Mouse (Mus musculus): ENCODE measurements around the gene Aoah. TPM values are rescaled to one million over a fixed set of nuclear protein-coding genes. Genes with fewer than 3 reads are reported as not detected.

Aoah gene
- polyA plus RNA-seq, 1 experiment, result 0.79 TPM

DNA sequence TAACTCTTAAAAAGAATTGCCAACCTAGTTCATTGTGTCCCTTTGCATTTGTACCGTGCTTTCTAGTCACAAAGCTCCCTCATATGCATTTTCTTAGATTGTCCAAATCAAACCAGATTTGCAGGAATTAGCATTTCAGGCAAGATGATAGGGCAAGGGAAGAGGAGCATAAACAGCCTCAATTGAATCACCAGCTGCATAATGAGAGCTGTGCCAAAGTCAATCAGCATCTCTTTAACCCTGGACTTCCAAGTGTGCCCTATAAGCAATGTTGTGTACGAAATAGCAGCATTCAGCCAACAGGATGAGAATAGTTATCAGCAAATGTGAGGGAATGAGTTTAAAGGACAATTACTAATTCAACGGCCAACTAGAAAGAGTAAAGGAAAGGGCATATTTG, 169.2 kb downstream of the Aoah start:
- H3K27ac ChIP-seq (ENCODE audit: insufficient read depth, low read length), result no peak overlapping the region
- H3K9me3 ChIP-seq (replicated peaks; ENCODE audit: control insufficient read depth, insufficient read depth, low read length, poor library complexity, severe bottlenecking), result no peaks in the 10 kb centered on the region
- H3K36me3 ChIP-seq (ENCODE audit: control insufficient read depth, insufficient read depth, low read length, poor library complexity, severe bottlenecking), result no peaks in the 10 kb centered on the region
- H3K4me3 ChIP-seq (ENCODE audit: low read depth, low read length), result no peak overlapping the region
- no peak for TF ChIP-seq EP300 (IDR thresholded peaks at IDR 0.05; ENCODE audit: insufficient read depth, low read depth, low read length)
- TF ChIP-seq POLR2A (IDR thresholded peaks at IDR 0.05; ENCODE audit: insufficient read depth, low read length), result no peak
- no peak for TF ChIP-seq CTCF (IDR thresholded peaks at IDR 0.05; ENCODE audit: low read depth, low read length)
- no peaks in the 10 kb centered on the region for H3K27me3 ChIP-seq (ENCODE audit: control insufficient read depth, insufficient read depth, low read length, poor library complexity, severe bottlenecking)
- no peak overlapping the region for H3K9ac ChIP-seq (ENCODE audit: low read depth, poor library complexity, severe bottlenecking)
- no peaks in the 10 kb centered on the region for H3K4me1 ChIP-seq (ENCODE audit: control insufficient read depth, insufficient read depth, low read length)

DNA sequence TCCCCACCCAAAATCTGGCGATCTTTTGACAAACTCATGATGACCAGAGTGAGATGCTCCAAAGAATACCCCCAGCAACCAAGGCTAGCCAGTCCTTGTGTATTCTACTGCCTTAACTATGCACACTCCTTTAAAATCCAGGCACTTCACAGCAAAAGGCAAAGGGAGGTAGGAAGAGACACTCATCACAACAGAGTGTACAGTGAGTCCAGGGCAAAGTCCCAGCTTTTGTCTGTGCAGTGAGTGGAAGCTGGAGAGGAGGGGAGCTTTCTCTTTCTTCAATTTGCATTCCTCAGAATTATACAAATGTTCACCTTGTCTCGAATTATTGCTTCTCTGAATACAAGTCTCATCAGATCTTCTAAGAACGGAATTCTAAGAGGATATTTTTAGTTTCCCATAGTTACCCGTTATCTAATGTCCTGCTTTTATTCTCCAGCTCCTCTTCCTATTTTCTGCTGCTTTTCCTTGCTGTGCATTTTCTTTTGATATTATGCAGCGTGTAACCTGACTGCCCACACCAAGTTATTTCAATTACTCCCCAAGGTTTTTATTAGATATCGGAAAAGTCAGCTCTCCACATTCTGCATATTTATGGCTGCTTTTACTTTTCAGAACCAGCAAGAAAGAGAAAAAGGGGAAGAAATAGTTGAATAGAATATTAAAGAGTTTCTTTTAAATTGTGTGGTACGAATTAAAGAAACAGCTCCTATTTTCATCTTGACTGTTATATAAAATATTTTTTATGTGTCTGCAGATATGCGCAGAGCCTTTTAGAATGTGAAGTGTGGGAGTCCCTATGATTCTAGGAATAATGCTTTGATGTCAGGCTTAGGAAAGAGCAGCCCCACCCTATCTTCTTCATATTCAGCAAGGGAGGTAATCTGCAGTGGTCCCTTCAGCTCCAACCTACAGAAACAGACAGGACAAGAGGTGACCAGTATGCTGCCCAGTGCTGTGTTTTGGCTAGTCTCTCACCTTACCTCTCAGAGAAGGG, 187.6 kb downstream of the Aoah start:
- no peaks in the 10 kb centered on the region for H3K36me3 ChIP-seq (ENCODE audit: control insufficient read depth, insufficient read depth, low read length, poor library complexity, severe bottlenecking)
- H3K4me1 ChIP-seq (ENCODE audit: control insufficient read depth, insufficient read depth, low read length), result peaks cover 3% of the 10 kb centered on the region
- no peaks in the 10 kb centered on the region for H3K9me3 ChIP-seq (replicated peaks; ENCODE audit: control insufficient read depth, insufficient read depth, low read length, poor library complexity, severe bottlenecking)
- no peak overlapping the region for H3K9ac ChIP-seq (ENCODE audit: low read depth, poor library complexity, severe bottlenecking)
- TF ChIP-seq POLR2A (IDR thresholded peaks at IDR 0.05; ENCODE audit: insufficient read depth, low read length) (no peak), EP300 (IDR thresholded peaks at IDR 0.05; ENCODE audit: insufficient read depth, low read depth, low read length) (no peak), CTCF (IDR thresholded peaks at IDR 0.05; ENCODE audit: low read depth, low read length) (no peak)
- no peak overlapping the region for H3K27ac ChIP-seq (ENCODE audit: insufficient read depth, low read length)
- no peaks in the 10 kb centered on the region for H3K27me3 ChIP-seq (ENCODE audit: control insufficient read depth, insufficient read depth, low read length, poor library complexity, severe bottlenecking)
- no peak overlapping the region for H3K4me3 ChIP-seq (ENCODE audit: low read depth, low read length)

DNA sequence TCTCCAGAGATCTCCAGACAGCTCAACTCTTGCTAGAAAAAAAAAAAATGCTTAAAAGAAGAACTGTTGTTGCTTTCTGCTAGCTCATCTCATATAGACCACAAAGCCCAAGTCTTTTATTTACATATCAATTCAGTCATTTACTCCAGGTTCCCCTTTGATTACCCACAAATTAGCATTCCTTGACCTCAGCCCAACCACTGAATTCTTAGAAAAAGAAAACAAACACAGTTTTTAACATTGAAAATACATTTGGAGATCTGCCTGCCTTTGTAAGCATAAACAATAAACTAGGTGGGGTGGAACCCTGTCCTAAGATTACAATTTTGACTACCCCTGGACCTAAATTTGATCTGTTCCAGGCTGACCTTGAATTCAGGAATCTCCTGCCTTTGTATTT, 191.6 kb downstream of the Aoah start:
- peaks cover 3% of the 10 kb centered on the region for H3K4me1 ChIP-seq (ENCODE audit: control insufficient read depth, insufficient read depth, low read length)
- H3K36me3 ChIP-seq (ENCODE audit: control insufficient read depth, insufficient read depth, low read length, poor library complexity, severe bottlenecking), result no peaks in the 10 kb centered on the region
- no peaks in the 10 kb centered on the region for H3K9me3 ChIP-seq (replicated peaks; ENCODE audit: control insufficient read depth, insufficient read depth, low read length, poor library complexity, severe bottlenecking)
- no peak for TF ChIP-seq EP300 (IDR thresholded peaks at IDR 0.05; ENCODE audit: insufficient read depth, low read depth, low read length)
- no peak for TF ChIP-seq CTCF (IDR thresholded peaks at IDR 0.05; ENCODE audit: low read depth, low read length)
- no peak for TF ChIP-seq POLR2A (IDR thresholded peaks at IDR 0.05; ENCODE audit: insufficient read depth, low read length)
- no peak overlapping the region for H3K9ac ChIP-seq (ENCODE audit: low read depth, poor library complexity, severe bottlenecking)
- H3K27me3 ChIP-seq (ENCODE audit: control insufficient read depth, insufficient read depth, low read length, poor library complexity, severe bottlenecking), result no peaks in the 10 kb centered on the region
- H3K4me3 ChIP-seq (ENCODE audit: low read depth, low read length), result no peak overlapping the region
- H3K27ac ChIP-seq (ENCODE audit: insufficient read depth, low read length), result peak overlapping the region; percentile 74

DNA sequence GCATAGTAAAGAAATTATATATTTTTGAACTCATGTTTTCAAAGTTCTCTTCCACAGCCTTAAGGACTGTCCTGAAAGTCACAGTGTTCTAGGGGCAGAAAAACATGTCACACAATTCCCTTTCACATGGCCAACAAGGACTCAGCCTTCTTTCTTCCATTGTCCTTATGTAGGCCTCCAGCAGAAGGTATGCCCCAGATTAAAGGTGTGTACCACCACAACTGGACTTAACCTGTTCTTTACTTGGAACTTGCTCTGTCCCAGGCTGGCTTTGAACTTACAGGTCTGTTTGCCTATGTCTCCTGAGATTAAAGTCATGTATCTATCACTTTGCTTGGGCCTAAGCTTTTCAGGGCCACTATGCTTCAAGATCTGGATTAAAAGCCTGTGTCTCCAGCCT, 192.0 kb downstream of the Aoah start:
- H3K4me3 ChIP-seq (ENCODE audit: low read depth, low read length), result no peak overlapping the region
- H3K9me3 ChIP-seq (replicated peaks; ENCODE audit: control insufficient read depth, insufficient read depth, low read length, poor library complexity, severe bottlenecking), result no peaks in the 10 kb centered on the region; the same call in 1 of the 2 replicates
- no peaks in the 10 kb centered on the region for H3K36me3 ChIP-seq (ENCODE audit: control insufficient read depth, insufficient read depth, low read length, poor library complexity, severe bottlenecking)
- H3K27ac ChIP-seq (ENCODE audit: insufficient read depth, low read length), result peak overlapping the region; percentile 74
- no peak for TF ChIP-seq CTCF (IDR thresholded peaks at IDR 0.05; ENCODE audit: low read depth, low read length)
- no peak for TF ChIP-seq EP300 (IDR thresholded peaks at IDR 0.05; ENCODE audit: insufficient read depth, low read depth, low read length)
- H3K27me3 ChIP-seq (ENCODE audit: control insufficient read depth, insufficient read depth, low read length, poor library complexity, severe bottlenecking), result no peaks in the 10 kb centered on the region
- peaks cover 3% of the 10 kb centered on the region for H3K4me1 ChIP-seq (ENCODE audit: control insufficient read depth, insufficient read depth, low read length)
- no peak overlapping the region for H3K9ac ChIP-seq (ENCODE audit: low read depth, poor library complexity, severe bottlenecking)

DNA sequence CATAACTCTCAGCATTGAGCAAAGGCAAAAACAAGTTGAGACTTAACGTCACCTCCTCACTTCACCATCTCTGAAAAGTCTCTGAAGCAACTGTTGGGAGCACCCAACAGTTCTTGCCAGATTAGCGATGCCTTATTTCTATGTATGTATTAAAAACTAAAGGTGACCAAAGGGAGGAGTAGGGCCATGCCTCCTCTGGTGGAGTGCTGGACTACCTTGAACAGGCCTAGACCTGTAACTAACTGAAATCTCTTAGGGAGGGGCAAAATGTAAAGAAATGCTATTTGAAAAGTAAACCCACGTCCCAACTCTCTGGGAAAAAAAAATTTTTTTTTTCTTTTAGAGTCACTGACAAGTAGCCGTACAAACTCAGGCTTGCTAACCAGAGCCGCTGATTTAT, 211.3 kb downstream of the Aoah start:
- no peak for TF ChIP-seq EP300 (IDR thresholded peaks at IDR 0.05; ENCODE audit: insufficient read depth, low read depth, low read length)
- TF ChIP-seq POLR2A (IDR thresholded peaks at IDR 0.05; ENCODE audit: insufficient read depth, low read length), result no peak
- no peak for TF ChIP-seq CTCF (IDR thresholded peaks at IDR 0.05; ENCODE audit: low read depth, low read length)
- no peak overlapping the region for H3K4me3 ChIP-seq (ENCODE audit: low read depth, low read length)
- no peaks in the 10 kb centered on the region for H3K27me3 ChIP-seq (ENCODE audit: control insufficient read depth, insufficient read depth, low read length, poor library complexity, severe bottlenecking)
- H3K9me3 ChIP-seq (replicated peaks; ENCODE audit: control insufficient read depth, insufficient read depth, low read length, poor library complexity, severe bottlenecking), result no peaks in the 10 kb centered on the region
- no peak overlapping the region for H3K27ac ChIP-seq (ENCODE audit: insufficient read depth, low read length)
- H3K36me3 ChIP-seq (ENCODE audit: control insufficient read depth, insufficient read depth, low read length, poor library complexity, severe bottlenecking), result no peaks in the 10 kb centered on the region
- no peaks in the 10 kb centered on the region for H3K4me1 ChIP-seq (ENCODE audit: control insufficient read depth, insufficient read depth, low read length)
- no peak overlapping the region for H3K9ac ChIP-seq (ENCODE audit: low read depth, poor library complexity, severe bottlenecking)

DNA sequence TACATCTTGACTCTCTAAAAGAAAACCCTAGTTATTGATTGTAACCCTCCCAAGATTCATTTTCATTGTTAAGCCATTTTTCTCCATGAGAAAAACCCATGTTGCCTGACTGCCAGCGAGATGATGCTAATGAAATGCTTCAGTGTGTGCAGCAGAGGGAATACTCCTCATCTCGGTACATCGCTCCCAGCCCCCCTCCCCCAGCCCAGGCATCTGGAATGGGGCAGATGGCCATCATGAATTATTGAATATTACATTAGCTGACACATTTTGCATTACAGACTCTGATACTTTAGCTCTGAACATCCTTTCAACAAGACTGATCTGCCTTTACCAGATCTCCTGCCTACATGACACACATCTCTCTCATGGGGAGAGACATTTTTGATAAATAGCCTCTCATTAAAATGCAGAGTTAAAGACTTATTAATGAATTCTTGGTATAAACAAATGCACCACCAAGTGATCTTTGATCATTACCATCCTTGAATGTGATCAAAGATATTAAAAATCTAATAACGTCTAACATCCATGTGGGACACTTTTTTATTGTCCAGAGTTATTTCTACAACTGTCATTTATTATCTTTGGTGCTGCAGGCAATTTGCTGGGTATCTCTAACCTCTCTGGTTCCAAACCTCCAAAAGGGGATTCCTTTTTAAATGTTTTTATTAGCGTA, 211.9 kb downstream of the Aoah start:
- Histone ChIP-seq H3K9ac (ENCODE audit: low read depth, poor library complexity, severe bottlenecking) (no peak overlapping the region), H3K27me3 (ENCODE audit: control insufficient read depth, insufficient read depth, low read length, poor library complexity, severe bottlenecking) (no peaks in the 10 kb centered on the region), H3K4me1 (ENCODE audit: control insufficient read depth, insufficient read depth, low read length) (no peaks in the 10 kb centered on the region), H3K36me3 (ENCODE audit: control insufficient read depth, insufficient read depth, low read length, poor library complexity, severe bottlenecking) (no peaks in the 10 kb centered on the region), H3K9me3 (replicated peaks; ENCODE audit: control insufficient read depth, insufficient read depth, low read length, poor library complexity, severe bottlenecking) (no peaks in the 10 kb centered on the region), H3K4me3 (ENCODE audit: low read depth, low read length) (no peak overlapping the region), H3K27ac (ENCODE audit: insufficient read depth, low read length) (no peak overlapping the region)
- TF ChIP-seq EP300 (IDR thresholded peaks at IDR 0.05; ENCODE audit: insufficient read depth, low read depth, low read length), result no peak
- no peak for TF ChIP-seq POLR2A (IDR thresholded peaks at IDR 0.05; ENCODE audit: insufficient read depth, low read length)
- no peak for TF ChIP-seq CTCF (IDR thresholded peaks at IDR 0.05; ENCODE audit: low read depth, low read length)

All from ES-Bruce4 (cell line).